Mouse (Mus musculus): ENCODE results near the gene Nr1d1.
A peak's percentile ranks its signal among the peaks of the same experiment; 100 is the strongest.

DNA sequence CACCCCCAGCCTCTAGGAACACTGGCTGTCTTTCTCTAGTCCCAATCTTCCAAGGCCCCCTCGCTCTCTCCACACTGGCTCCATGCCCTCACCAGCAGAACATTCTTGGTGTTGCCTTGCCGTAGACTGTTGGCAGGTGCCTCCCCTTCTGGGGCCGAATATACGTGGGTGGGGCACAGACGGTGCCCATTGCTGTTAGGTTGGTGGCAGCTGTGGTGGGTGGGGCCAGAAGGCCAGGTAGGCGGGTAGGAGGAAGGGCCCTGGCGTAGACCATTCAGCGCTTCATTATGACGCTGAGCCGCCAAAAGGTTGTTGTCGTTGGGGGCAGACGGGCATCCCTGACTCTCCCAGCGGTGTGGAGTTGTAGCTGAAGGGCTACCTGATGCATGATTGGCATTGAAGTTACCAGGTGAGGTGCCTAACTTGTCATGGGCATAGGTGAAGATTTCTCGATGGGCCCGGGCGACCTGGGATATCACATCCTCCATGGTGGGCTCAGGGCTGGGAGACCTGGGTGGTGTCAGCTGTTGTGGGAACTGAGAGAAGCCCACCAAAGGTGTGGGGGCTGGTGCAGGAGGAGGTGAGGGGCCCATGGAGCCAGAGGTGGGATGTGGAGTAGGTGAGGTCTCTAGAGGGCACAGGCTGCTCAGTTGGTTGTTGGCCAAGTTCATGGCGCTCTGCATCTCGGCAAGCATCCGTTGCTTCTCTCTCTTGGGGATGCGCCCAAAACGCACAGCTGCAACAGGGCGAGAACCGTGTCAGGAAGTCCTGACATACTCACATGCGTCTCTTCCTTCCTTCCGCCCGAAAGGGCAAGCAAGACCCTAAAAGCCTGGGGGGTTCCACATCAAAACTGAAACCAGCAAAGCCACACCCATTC, 4.8 kb downstream of the Nr1d1 start:
- no peak for TF ChIP-seq CTCF (IDR thresholded peaks at IDR 0.05; ENCODE audit: insufficient read depth, low read length)
- peak; percentile 14; the same call in 1 of the 2 replicates for TF ChIP-seq POLR2A (IDR thresholded peaks at IDR 0.05; ENCODE audit: borderline replicate concordance, extremely low read depth, low read depth, low read length)
